Mouse (Mus musculus) forebrain, embryonic 13.5 days (tissue): ENCODE measurements around the gene Slc35f2. TPM values are rescaled to one million over a fixed set of nuclear protein-coding genes. Genes with fewer than 3 reads are reported as not detected.

Experiments
- ATAC-seq: fragments of 200-750 bp; cut with Nextera tagmentation; 2 replicates; pipeline ENCODE4 v1.8.0; 2017
- H3K27ac ChIP-seq: fragments of 300-500 bp; sonication (generic); 2 replicates; pipeline ENCODE4 v1.5.1; 2015; ENCODE audit warnings: inconsistent platforms, mild to moderate bottlenecking, moderate library complexity
- H3K27me3 ChIP-seq: fragments of 300-500 bp; sonication (generic); 2 replicates; pipeline ENCODE4 v1.6.1; 2015; ENCODE audit warnings: mild to moderate bottlenecking, inconsistent platforms
- H3K36me3 ChIP-seq: fragments of 300-500 bp; sonication (generic); 2 replicates; pipeline ENCODE4 v1.6.1; 2015; ENCODE audit warnings: mild to moderate bottlenecking, inconsistent platforms; ENCODE audit not compliant: poor library complexity, severe bottlenecking
- H3K4me1 ChIP-seq: fragments of 300-500 bp; sonication (generic); 2 replicates; pipeline ENCODE4 v1.6.1; 2015; ENCODE audit warnings: inconsistent platforms
- H3K4me2 ChIP-seq: fragments of 300-500 bp; sonication (generic); 2 replicates; pipeline ENCODE4 v1.6.1; 2015; ENCODE audit warnings: inconsistent platforms, mild to moderate bottlenecking, moderate library complexity
- H3K4me3 ChIP-seq: fragments of 300-500 bp; sonication (generic); 2 replicates; pipeline ENCODE4 v1.5.1; 2015; ENCODE audit warnings: mild to moderate bottlenecking, inconsistent platforms
- H3K9ac ChIP-seq: fragments of 300-500 bp; sonication (generic); 2 replicates; pipeline ENCODE4 v1.6.1; 2015; ENCODE audit warnings: mild to moderate bottlenecking, inconsistent platforms
- H3K9me3 ChIP-seq: fragments of 300-500 bp; sonication (generic); replicated peaks from 2 replicates; pipeline ENCODE4 v1.6.1; 2016; ENCODE audit warnings: inconsistent platforms
- WGBS: fragments of 180-500 bp; shearing (Covaris S2); methylation state at CpG from one replicate; pipeline ENCODE4 v1.1.7; 2015; 5-methylcytosine and 5-hydroxymethylcytosine counted together
- polyA plus RNA-seq: library from polyadenylated mRNA; unstranded; fragments of >200 nt; fragmentation: Nextera tagmentation; extraction: Ambion mirVana; gene quantifications from 2 replicates; pipeline ENCODE4 v1.2.1, GENCODE M21; 2015

Slc35f2 gene
- polyA plus RNA-seq: 5.4 and 6.1 TPM in 2 replicates

GRCm38 (mm10) chr9:53771344-53772021, at the start of gene Slc35f2:
TSS of gene Slc35f2 (plus strand) at chr9:53771538.
- peak; percentile 87 for ATAC-seq
- Histone ChIP-seq H3K4me3 (peak within 1 kb of the TSS; percentile 64), H3K27ac (no peak within 1 kb of the TSS), H3K36me3 (no peaks in the 10 kb centered on the region), H3K9me3 (no peaks in the 10 kb centered on the region), H3K27me3 (peaks cover 34% of the 10 kb centered on the region), H3K4me2 (peak within 1 kb of the TSS; percentile 99), H3K9ac (peak within 1 kb of the TSS; percentile 73), H3K4me1 (peaks cover 12% of the 10 kb centered on the region)
- under 1% methylated on average over 50 of the region's 50 CpGs for WGBS

- ATAC-seq: no peak
- WGBS: 71% methylated on average over 3 of the region's 3 CpGs
Measured at GRCm38 (mm10) chr9:53740829-53741404, 30.4 kb upstream of the Slc35f2 start.

GRCm38 (mm10) chr9:53750411-53750810, 20.9 kb upstream of the Slc35f2 start:
- 93% methylated on average over 13 of the region's 13 CpGs for WGBS
- H3K27ac ChIP-seq: no peak overlapping the region
- no peaks in the 10 kb centered on the region for H3K36me3 ChIP-seq
- H3K4me1 ChIP-seq: no peaks in the 10 kb centered on the region
- no peak overlapping the region for H3K9ac ChIP-seq
- no peaks in the 10 kb centered on the region for H3K27me3 ChIP-seq
- H3K4me2 ChIP-seq: no peak overlapping the region
- H3K9me3 ChIP-seq: no peaks in the 10 kb centered on the region
- H3K4me3 ChIP-seq: no peak overlapping the region
- ATAC-seq: no peak

More at GRCm38 (mm10) chr9:53740829-53741404, 30.4 kb upstream of the Slc35f2 start:
- Histone ChIP-seq H3K4me3 (no peak overlapping the region), H3K9me3 (no peaks in the 10 kb centered on the region), H3K4me1 (no peaks in the 10 kb centered on the region), H3K4me2 (no peak overlapping the region), H3K27ac (no peak overlapping the region), H3K27me3 (no peaks in the 10 kb centered on the region), H3K9ac (no peak overlapping the region), H3K36me3 (no peaks in the 10 kb centered on the region)

- no peak overlapping the region for H3K9ac ChIP-seq
- H3K4me3 ChIP-seq: no peak overlapping the region
- no peak overlapping the region for H3K4me2 ChIP-seq
- no peaks in the 10 kb centered on the region for H3K36me3 ChIP-seq
- ATAC-seq: no peak
- H3K27me3 ChIP-seq: no peaks in the 10 kb centered on the region
- no peak overlapping the region for H3K27ac ChIP-seq
- H3K4me1 ChIP-seq: no peaks in the 10 kb centered on the region
- no peaks in the 10 kb centered on the region for H3K9me3 ChIP-seq
- WGBS: 52% methylated on average over 5 of the region's 5 CpGs
Measured at GRCm38 (mm10) chr9:53750899-53751298, 20.4 kb upstream of the Slc35f2 start.

- Histone ChIP-seq H3K9ac (no peak overlapping the region), H3K9me3 (no peaks in the 10 kb centered on the region), H3K27me3 (no peaks in the 10 kb centered on the region), H3K36me3 (no peaks in the 10 kb centered on the region), H3K4me1 (no peaks in the 10 kb centered on the region), H3K27ac (no peak overlapping the region), H3K4me2 (no peak overlapping the region), H3K4me3 (no peak overlapping the region)
- no peak for ATAC-seq
Measured at GRCm38 (mm10) chr9:53754801-53755200, 16.5 kb upstream of the Slc35f2 start.

GRCm38 (mm10) chr9:53758142-53758541, 13.2 kb upstream of the Slc35f2 start:
- H3K27ac ChIP-seq: no peak overlapping the region
- H3K27me3 ChIP-seq: no peaks in the 10 kb centered on the region
- no peak overlapping the region for H3K4me3 ChIP-seq
- H3K36me3 ChIP-seq: no peaks in the 10 kb centered on the region
- H3K4me2 ChIP-seq: no peak overlapping the region
- H3K9me3 ChIP-seq: no peaks in the 10 kb centered on the region
- no peak for ATAC-seq
- WGBS: 94% methylated on average over 2 of the region's 2 CpGs
- H3K4me1 ChIP-seq: no peaks in the 10 kb centered on the region
- H3K9ac ChIP-seq: no peak overlapping the region

GRCm38 (mm10) chr9:53764697-53765096, 6.6 kb upstream of the Slc35f2 start:
- Histone ChIP-seq H3K4me3 (no peak overlapping the region), H3K36me3 (no peaks in the 10 kb centered on the region), H3K27ac (no peak overlapping the region), H3K4me1 (no peaks in the 10 kb centered on the region), H3K4me2 (no peak overlapping the region), H3K27me3 (no peaks in the 10 kb centered on the region), H3K9ac (no peak overlapping the region), H3K9me3 (no peaks in the 10 kb centered on the region)
- no peak for ATAC-seq
- 87% methylated on average over 8 of the region's 8 CpGs for WGBS

- ATAC-seq: no peak
- 84% methylated on average over 5 of the region's 5 CpGs for WGBS
- H3K4me2 ChIP-seq: no peak overlapping the region
Measured at GRCm38 (mm10) chr9:53768486-53768885, 2.9 kb upstream of the Slc35f2 start.

GRCm38 (mm10) chr9:53770771-53771343, 481 bp upstream of the Slc35f2 start:
- H3K27me3 ChIP-seq: peaks cover 34% of the 10 kb centered on the region
- no peak for ATAC-seq
- 51% methylated on average over 12 of the region's 12 CpGs for WGBS
- no peak overlapping the region for H3K27ac ChIP-seq
- no peak overlapping the region for H3K9ac ChIP-seq
- peak overlapping the region; percentile 64 for H3K4me3 ChIP-seq
- H3K4me1 ChIP-seq: peaks cover 12% of the 10 kb centered on the region
- H3K9me3 ChIP-seq: no peaks in the 10 kb centered on the region
- peak overlapping the region; percentile 99 for H3K4me2 ChIP-seq
- H3K36me3 ChIP-seq: no peaks in the 10 kb centered on the region

More at GRCm38 (mm10) chr9:53768486-53768885, 2.9 kb upstream of the Slc35f2 start:
- Histone ChIP-seq H3K27me3 (peaks cover 28% of the 10 kb centered on the region), H3K4me1 (peaks cover 12% of the 10 kb centered on the region), H3K4me3 (no peak overlapping the region), H3K9ac (no peak overlapping the region), H3K27ac (no peak overlapping the region), H3K9me3 (no peaks in the 10 kb centered on the region), H3K36me3 (no peaks in the 10 kb centered on the region)

GRCm38 (mm10) chr9:53772121-53772561, 803 bp downstream of the Slc35f2 start:
- H3K36me3 ChIP-seq: no peaks in the 10 kb centered on the region
- H3K4me3 ChIP-seq: peak overlapping the region; percentile 64
- no peaks in the 10 kb centered on the region for H3K9me3 ChIP-seq
- peaks cover 34% of the 10 kb centered on the region for H3K27me3 ChIP-seq
- no peak overlapping the region for H3K27ac ChIP-seq
- 2% methylated on average over 17 of the region's 17 CpGs for WGBS
- peaks cover 12% of the 10 kb centered on the region for H3K4me1 ChIP-seq
- peak overlapping the region; percentile 99 for H3K4me2 ChIP-seq
- ATAC-seq: peak; percentile 55
- H3K9ac ChIP-seq: peak overlapping the region; percentile 73

- no peak overlapping the region for H3K4me3 ChIP-seq
- H3K9ac ChIP-seq: no peak overlapping the region
- H3K4me1 ChIP-seq: peaks cover 12% of the 10 kb centered on the region
- no peak overlapping the region for H3K4me2 ChIP-seq
- no peaks in the 10 kb centered on the region for H3K9me3 ChIP-seq
- no peaks in the 10 kb centered on the region for H3K36me3 ChIP-seq
- H3K27ac ChIP-seq: no peak overlapping the region
- peaks cover 31% of the 10 kb centered on the region for H3K27me3 ChIP-seq
- no peak for ATAC-seq
- 94% methylated on average over 2 of the region's 2 CpGs for WGBS
Measured at GRCm38 (mm10) chr9:53775511-53775910, 4.2 kb downstream of the Slc35f2 start.

GRCm38 (mm10) chr9:53786561-53787407, 15.4 kb downstream of the Slc35f2 start:
- no peak overlapping the region for H3K27ac ChIP-seq
- H3K4me2 ChIP-seq: no peak overlapping the region
- H3K36me3 ChIP-seq: no peaks in the 10 kb centered on the region
- no peaks in the 10 kb centered on the region for H3K27me3 ChIP-seq
- H3K9ac ChIP-seq: no peak overlapping the region
- no peaks in the 10 kb centered on the region for H3K4me1 ChIP-seq
- H3K9me3 ChIP-seq: no peaks in the 10 kb centered on the region
- no peak for ATAC-seq
- WGBS: 87% methylated on average over 16 of the region's 16 CpGs
- H3K4me3 ChIP-seq: no peak overlapping the region
